Mouse (Mus musculus) bone marrow, adult 2 months (tissue): ENCODE measurements around the gene C1ql2.

Experiments
- CTCF ChIP-seq: fragments of 200-500 bp; IDR thresholded peaks from 2 replicates; pipeline ENCODE4 v1.5.1; 2011; ENCODE audit warnings: low read length, control low read depth; ENCODE audit not compliant: control insufficient read depth, insufficient read depth
- POLR2A ChIP-seq: fragments of 200-500 bp; IDR thresholded peaks from 2 replicates; pipeline ENCODE4 v1.6.1; 2011; ENCODE audit warnings: low read depth, mild to moderate bottlenecking, control low read depth, low read length, borderline replicate concordance; ENCODE audit not compliant: control insufficient read depth

GRCm38 (mm10) chr1:120291709-120292108, 48.7 kb upstream of the C1ql2 start:
- TF ChIP-seq CTCF (no peak), POLR2A (no peak)
